In genomic region chr9:32538124-32538523, GRCm38 (mm10) we compare ENCODE assay signal across 11 mouse cellular contexts. TPM values are rescaled to one million over a fixed set of nuclear protein-coding genes. Genes with fewer than 3 reads are reported as not detected.
A peak's percentile ranks its signal among the peaks of the same experiment; 100 is the strongest.
DNase-seq lines count a peak whose midpoint lies in the region; ATAC-seq and TF ChIP-seq lines count a peak whose summit lies in the region.
"Had no signal": no experiment of that assay in that cellular context is flagged by ENCODE, and none has a peak within 500 bp of the region (broad histone marks: within the 10 kb centered on the region; RNA-seq: fewer than 3 reads in every experiment).

No protein-coding gene starts in this region.

- TF ChIP-seq CTCF in lung, postnatal 0 days (IDR thresholded peaks at IDR 0.05) = no peak

- H3K4me1 ChIP-seq in heart, embryonic 14.5 days (ENCODE audit: control insufficient read depth in 2 of 2, insufficient read depth in 2 of 2, low read length in 2 of 2) = peaks cover 5 to 13% of the 10 kb centered on the region in 2 experiments
- H3K4me1 ChIP-seq in lung, postnatal 0 days (ENCODE audit: insufficient read depth, low read depth, low read length) = peaks cover 14% of the 10 kb centered on the region; the same call in 1 of the 2 replicates

- intact Hi-C loops in heart, postnatal 36 days (cut with DNase I) = no loop called here

- no peak for TF ChIP-seq EP300 in lung, postnatal 0 days (IDR thresholded peaks at IDR 0.05)

- no peak overlapping the region for H3K27ac ChIP-seq in heart, embryonic 14.5 days (replicated peaks in 1 of 2; ENCODE audit: control insufficient read depth in 1 of 2, insufficient read depth in 1 of 2, low read depth in 2 of 2, low read length in 2 of 2)
- no peak overlapping the region for H3K27ac ChIP-seq in lung, postnatal 0 days (ENCODE audit: low read length)

- WGBS in heart, embryonic 14.5 days = 74% methylated on average over 5 of the region's 5 CpGs
- 70% methylated on average over 5 of the region's 5 CpGs for WGBS in lung, postnatal 0 days

- peak overlapping the region; percentile 34 for H3K9ac ChIP-seq in heart, embryonic 14.5 days (ENCODE audit: low read length)
- H3K9ac ChIP-seq in lung, postnatal 0 days (replicated peaks; ENCODE audit: low read depth) = no peak overlapping the region

- no peak for ATAC-seq in heart, embryonic 14.5 days (ENCODE audit: insufficient number of reproducible peaks, insufficient read depth, low FRiP score, low read depth)
- ATAC-seq in lung, postnatal 0 days = no peak

- H3K9me3 ChIP-seq in heart, embryonic 14.5 days (ENCODE audit: control insufficient read depth, low read length) = no peaks in the 10 kb centered on the region
- no peaks in the 10 kb centered on the region for H3K9me3 ChIP-seq in lung, postnatal 0 days (ENCODE audit: low read length)

- peak overlapping the region; percentile 79 for H3K4me2 ChIP-seq in heart, embryonic 14.5 days (ENCODE audit: low read length)
- peak overlapping the region; percentile 88; the same call in 1 of the 2 replicates for H3K4me2 ChIP-seq in lung, postnatal 0 days (replicated peaks; ENCODE audit: low read depth, low read length)

- peak overlapping the region in 1 of 2 experiments; percentile 55; a peak in 2 of 4 replicates for H3K4me3 ChIP-seq in heart, embryonic 14.5 days (ENCODE audit: control insufficient read depth in 1 of 2, insufficient read depth in 1 of 2, low read depth in 1 of 2, low read length in 2 of 2)
- no peak overlapping the region for H3K4me3 ChIP-seq in lung, postnatal 0 days (ENCODE audit: low read depth, low read length)

- no peaks in the 10 kb centered on the region for H3K36me3 ChIP-seq in heart, embryonic 14.5 days (ENCODE audit: control insufficient read depth, insufficient read depth, low read length)
- H3K36me3 ChIP-seq in lung, postnatal 0 days (ENCODE audit: insufficient read depth, low read length) = no peaks in the 10 kb centered on the region

- DNase-seq in heart, postnatal 36 days = no peak
- no peak for DNase-seq in lung, postnatal 0 days (ENCODE audit: low spot score)
- DNase-seq in lung, adult 18-20 months = no peak
- DNase-seq in induced T-regulatory cell, adult 2 months (ENCODE audit: low read depth) = peak; percentile 89
- peak; percentile 67 for DNase-seq in thymus, postnatal 0 days (ENCODE audit: low spot score)
- no peak for DNase-seq in frontal cortex, postnatal 25 days (ENCODE audit: low spot score in 2 of 2)
- no peak for DNase-seq in cerebellum, adult 18-20 months
- DNase-seq: adrenal gland, adult 8-10 months; cerebellum, adult 2 months; gastrocnemius, postnatal 36 days had no signal

- peaks cover 11% of the 10 kb centered on the region; the same call in 1 of the 2 replicates for H3K27me3 ChIP-seq in heart, embryonic 14.5 days (ENCODE audit: control insufficient read depth, insufficient read depth, low read length)
- 0 out of 2 replicates have a peak, but pooled peaks cover 6% of the 10 kb centered on the region for H3K27me3 ChIP-seq in lung, postnatal 0 days (replicated peaks; ENCODE audit: insufficient read depth, low read length)

RNA-seq across cellular contexts. Expression of gene Fli1, which starts 4.5 kb away (rescaled TPM):
- 20.6 and 22.4 TPM in 2 replicates for polyA plus RNA-seq in heart, embryonic 14.5 days (2014; fragmentation: Nextera tagmentation; extraction: Ambion mirVana)
- total RNA-seq in heart, postnatal 36 days (2021) = 10 to 100 TPM; 28.2 to 28.8 TPM
- 21.1 and 21.4 TPM in 2 replicates for polyA plus RNA-seq in lung, postnatal 0 days (2015; fragmentation: Nextera tagmentation; extraction: Ambion mirVana)
- polyA plus RNA-seq in thymus, postnatal 0 days (2015; fragmentation: Nextera tagmentation; extraction: Ambion mirVana) = 50.6 and 53.5 TPM in 2 replicates

Comparison
In these comparisons a context has a peak if more than half of its experiments do, and no peak if none do; other contexts are left out.
1. DNase-seq: peak in induced T-regulatory cell, adult 2 months (single experiment) and thymus, postnatal 0 days (single experiment); none in heart, postnatal 36 days (0 of 2), lung, postnatal 0 days (single experiment), lung, adult 18-20 months (0 of 2), frontal cortex, postnatal 25 days (0 of 2) and cerebellum, adult 18-20 months (0 of 2).